Mouse (Mus musculus): Measurements from ENCODE around the gene Cdkn1a.

GRCm38 (mm10) chr17:29137906-29138305 is 47.1 kb downstream of the Cdkn1a start:
- TF ChIP-seq ZNF384 (IDR thresholded peaks at IDR 0.05; ENCODE audit: low read depth, low read length) (no peak), CTCF (conservative IDR thresholded peaks at IDR 0.05 in 1 of 2, IDR thresholded peaks at IDR 0.05 in 1 of 2; ENCODE audit: low read depth in 2 of 2, low read length in 2 of 2) (no peak), HCFC1 (IDR thresholded peaks at IDR 0.05; ENCODE audit: low read depth, low read length) (no peak), NELFE (IDR thresholded peaks at IDR 0.05; ENCODE audit: low read depth, low read length) (no peak), USF2 (conservative IDR thresholded peaks at IDR 0.05; ENCODE audit: low read depth, low read length) (no peak)
